Mouse (Mus musculus) midbrain, embryonic 16.5 days (tissue): ENCODE data around the gene Vmn1r32. TPM values are rescaled to one million over a fixed set of nuclear protein-coding genes. Genes with fewer than 3 reads are reported as not detected.

Experiments
- polyA plus RNA-seq: library from polyadenylated mRNA; unstranded; fragments of >200 nt; fragmentation: Nextera tagmentation; extraction: Ambion mirVana; gene quantifications from 2 replicates; pipeline ENCODE4 v1.2.1, GENCODE M21; 2015

Vmn1r32 gene
- polyA plus RNA-seq, 1 experiment from 2014 or later = not detected

Other genes starting within 250 kb of the Vmn1r32 start
- 14.5 and 15.0 TPM in 2 replicates for gene Mad2l1, start 24.7 kb downstream of the Vmn1r32 start, polyA plus RNA-seq
- gene Vmn1r33, start 58.2 kb upstream of the Vmn1r32 start, polyA plus RNA-seq = not detected in 2 replicates
- gene Vmn1r34, start 83.8 kb upstream of the Vmn1r32 start, polyA plus RNA-seq = not detected in 2 replicates
- not detected in 2 replicates for gene Vmn1r35, start 125.8 kb upstream of the Vmn1r32 start, polyA plus RNA-seq
- gene Vmn1r36, start 159.1 kb upstream of the Vmn1r32 start, polyA plus RNA-seq = not detected in 2 replicates
- gene Vmn1r37, start 169.3 kb upstream of the Vmn1r32 start, polyA plus RNA-seq = not detected in 2 replicates
- not detected in 2 replicates for gene Vmn1r38, start 222.5 kb upstream of the Vmn1r32 start, polyA plus RNA-seq